Mouse (Mus musculus): ENCODE results near the gene Gm37596.
"Not testable (repeated sequence)": the region's sequence is repeated elsewhere in the genome, so short reads cannot be mapped to it uniquely, and the experiment has no call there.

The Gm37596 gene

DNA sequence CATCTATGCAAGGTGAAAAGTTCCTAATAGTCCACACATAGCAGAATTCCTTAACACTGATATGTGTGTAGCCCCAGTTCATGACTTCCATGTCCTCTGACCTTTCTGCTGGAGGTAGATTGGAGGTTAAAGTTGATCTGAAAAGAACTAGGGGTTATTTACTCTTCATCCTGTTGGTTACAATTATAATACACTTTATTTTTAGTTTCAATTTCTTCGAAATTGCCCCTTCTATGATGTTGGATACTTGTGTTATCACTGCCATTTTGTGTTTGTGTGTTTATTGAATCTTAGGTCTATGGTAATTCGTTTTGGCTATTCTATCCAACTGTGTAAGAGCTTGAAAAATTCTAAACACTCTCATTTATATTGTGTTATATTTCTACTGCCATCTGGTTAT lies at the start of gene Gm37596:
Gm37596 (minus strand) TSS at position 101 of the 400 bp plus-strand sequence.
- DNase-seq = not testable (repeated sequence)

DNA sequence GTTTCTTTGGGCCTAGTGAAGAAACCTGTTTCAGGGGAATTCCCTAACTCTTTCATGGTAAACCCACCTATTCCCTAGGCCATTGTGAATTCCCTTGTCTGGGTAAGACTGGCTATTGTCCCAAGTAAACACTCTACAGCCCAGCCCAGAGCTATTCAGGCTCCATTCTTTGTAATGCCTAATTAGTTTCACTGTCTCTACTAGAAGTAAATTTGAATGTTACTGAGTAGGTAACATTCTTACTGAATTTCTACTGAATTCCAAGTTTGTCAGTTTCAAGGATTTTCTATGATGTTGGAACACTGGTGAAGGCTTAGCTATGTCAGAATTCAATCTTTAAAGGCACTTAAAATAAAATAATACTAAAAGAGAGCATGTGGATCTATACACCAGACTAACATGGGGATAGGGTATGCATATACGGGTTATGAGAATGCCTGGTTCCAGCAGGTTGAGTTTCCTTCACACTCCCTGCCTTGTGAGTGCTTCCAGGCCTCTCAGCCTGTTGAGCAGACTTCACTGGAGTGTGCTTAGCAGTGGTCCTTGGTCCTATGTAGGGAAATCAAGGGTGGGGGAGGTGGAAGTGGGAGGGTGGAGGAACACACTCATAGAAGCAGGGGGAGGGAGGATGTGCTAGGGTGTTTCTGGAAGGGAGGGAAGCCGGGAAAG lies 16.2 kb upstream of the Gm37596 start:
- not testable (repeated sequence) for DNase-seq

DNA sequence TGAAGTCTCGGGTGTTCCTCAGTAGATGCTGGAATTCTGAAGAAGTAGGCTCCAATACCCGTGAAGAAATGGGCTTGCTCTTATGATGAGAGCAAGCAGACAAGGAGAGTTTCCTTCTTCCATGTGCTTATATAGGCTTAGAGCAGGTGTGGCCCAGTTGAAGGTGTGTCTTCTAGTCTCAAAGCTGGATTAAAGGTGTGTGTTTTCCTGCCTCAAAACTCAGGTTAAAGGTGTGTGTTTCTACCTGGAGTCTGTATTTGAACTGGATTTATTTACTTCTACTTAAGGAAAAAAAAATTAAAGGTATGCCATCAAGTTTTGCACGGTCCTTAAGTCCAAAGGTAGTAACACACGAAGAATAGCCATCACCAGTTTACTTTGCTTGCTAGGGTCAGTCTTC lies 16.7 kb downstream of the Gm37596 start, which contains the start of gene Tdpoz1:
Tdpoz1 (minus strand) TSS at position 101 of the 400 bp plus-strand sequence.
- DNase-seq = not testable (repeated sequence)

DNA sequence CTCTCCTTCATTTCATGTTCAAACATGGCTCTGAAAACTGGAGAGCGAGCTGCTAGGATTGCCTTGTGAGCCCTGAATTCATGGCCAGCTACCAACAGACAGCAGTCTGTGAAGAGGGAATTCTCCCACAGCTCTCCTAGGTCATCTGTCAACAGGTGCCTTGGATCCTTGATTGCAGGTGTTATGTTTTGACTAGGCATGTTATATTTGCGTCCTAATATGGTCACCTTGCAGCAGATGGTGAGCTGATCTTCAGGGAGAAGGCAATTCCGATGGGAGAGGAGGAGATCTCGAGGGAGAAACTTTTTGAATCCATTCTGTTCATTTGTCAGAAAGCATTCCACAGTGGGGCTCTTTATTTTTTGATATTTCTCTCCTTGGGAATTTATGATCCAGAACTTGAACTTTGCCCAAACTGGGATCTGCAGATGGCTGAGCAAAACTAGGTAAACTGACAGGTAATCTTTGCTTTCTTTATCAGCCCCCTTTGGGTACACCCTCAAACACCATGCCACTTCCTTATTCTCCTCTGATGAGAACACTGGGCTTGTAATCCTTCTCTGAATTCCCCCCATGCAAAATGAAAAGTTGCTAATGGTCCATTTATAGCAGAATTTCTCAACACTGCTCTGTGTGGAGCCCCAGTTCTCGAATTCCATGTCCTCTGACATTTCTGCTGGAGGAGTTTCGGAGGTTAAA lies 21.9 kb downstream of the Gm37596 start:
- DNase-seq = not testable (repeated sequence)

DNA sequence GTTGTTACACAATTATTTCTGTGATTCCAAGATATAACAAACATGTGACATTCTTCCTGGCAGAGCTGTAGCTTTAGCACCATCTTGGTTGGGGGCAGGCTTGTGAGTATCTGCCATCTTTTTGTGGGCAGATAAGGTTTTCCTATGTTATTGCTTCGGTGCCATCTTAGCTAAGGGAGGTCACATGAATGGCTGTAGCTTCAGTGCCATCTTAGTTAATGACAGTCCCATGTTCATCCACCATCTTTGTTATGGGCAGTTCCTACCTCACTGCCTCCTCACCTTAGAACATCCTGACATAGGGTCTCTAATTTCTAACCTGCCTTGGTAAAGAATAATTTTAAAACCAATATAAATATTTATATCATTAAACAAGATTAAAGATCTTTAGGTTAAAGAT lies 38.6 kb downstream of the Gm37596 start:
- no peak for DNase-seq

DNA sequence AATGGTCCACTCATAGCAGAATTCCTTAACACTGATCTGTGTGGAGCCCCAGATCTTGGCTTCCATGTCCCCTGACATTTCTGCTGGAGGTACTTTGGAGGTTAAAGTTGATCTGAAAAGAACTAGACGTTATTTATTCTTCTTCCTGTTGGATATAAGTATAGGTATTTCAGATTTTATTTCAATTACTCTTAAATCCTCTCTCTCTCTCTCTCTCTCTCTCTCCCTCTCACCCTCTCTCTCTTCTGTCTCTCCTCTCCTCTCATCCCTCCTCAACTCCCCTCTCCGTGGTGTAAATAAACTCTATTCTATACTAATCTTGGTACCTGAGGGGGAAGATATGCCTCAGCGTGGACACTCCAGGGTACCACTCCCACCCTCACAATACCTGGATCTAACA lies 40.3 kb downstream of the Gm37596 start, which contains the start of gene Tdpoz2:
Tdpoz2 (minus strand) TSS at position 101 of the 400 bp plus-strand sequence.
- DNase-seq = no peak
